Mouse (Mus musculus) intestine, postnatal 0 days (tissue): ENCODE results near the gene Plekhg4. TPM values are rescaled to one million over a fixed set of nuclear protein-coding genes. Genes with fewer than 3 reads are reported as not detected.

Experiments
- ATAC-seq: fragments of 200-750 bp; cut with Nextera tagmentation; 2 replicates; pipeline ENCODE4 v1.8.0; 2017; ENCODE audit warnings: mild to moderate bottlenecking, moderate TSS enrichment, moderate library complexity
- H3K27ac ChIP-seq: fragments of 300-500 bp; sonication (generic); 2 replicates; pipeline ENCODE4 v1.5.1; 2014; ENCODE audit warnings: mild to moderate bottlenecking, low read depth, low read length, moderate library complexity
- H3K27me3 ChIP-seq: fragments of 300-500 bp; sonication (generic); replicated peaks from 2 replicates; pipeline ENCODE4 v1.6.1; 2014; ENCODE audit warnings: low read length, mixed read lengths; ENCODE audit not compliant: control insufficient read depth, insufficient read depth
- H3K36me3 ChIP-seq: fragments of 300-500 bp; sonication (generic); 2 replicates; pipeline ENCODE4 v1.6.1; 2014; ENCODE audit warnings: mild to moderate bottlenecking, moderate library complexity; ENCODE audit not compliant: control insufficient read depth, insufficient read depth
- H3K4me1 ChIP-seq: fragments of 300-500 bp; sonication (generic); replicated peaks from 2 replicates; pipeline ENCODE4 v1.6.1; 2014; ENCODE audit warnings: antibody characterized with exemption, low read length, mixed read lengths; ENCODE audit not compliant: control insufficient read depth, insufficient read depth
- H3K4me2 ChIP-seq: fragments of 300-500 bp; sonication (generic); replicated peaks from 2 replicates; pipeline ENCODE4 v1.6.1; 2014; ENCODE audit warnings: low read depth, mild to moderate bottlenecking, moderate library complexity
- H3K4me3 ChIP-seq: fragments of 300-500 bp; sonication (generic); 2 replicates; pipeline ENCODE4 v1.5.1; 2014; ENCODE audit warnings: low read depth, low read length
- H3K9ac ChIP-seq: fragments of 300-500 bp; sonication (generic); 2 replicates; pipeline ENCODE4 v1.6.1; 2014; ENCODE audit warnings: mild to moderate bottlenecking, low read depth, low read length
- H3K9me3 ChIP-seq: fragments of 300-500 bp; sonication (generic); 2 replicates; pipeline ENCODE4 v1.6.1; 2016; ENCODE audit warnings: mixed run types; ENCODE audit not compliant: control insufficient read depth
- CTCF ChIP-seq: sonication (generic); IDR thresholded peaks from 2 replicates; pipeline ENCODE4 v1.5.1; 2016; ENCODE audit warnings: low read depth, mild to moderate bottlenecking, control low read depth, antibody characterized with exemption, moderate library complexity
- WGBS: fragments of 180-500 bp; shearing (Covaris S2); extraction: QIAGEN DNeasy Blood & Tissue Kit; methylation state at CpG from one replicate; pipeline ENCODE4 v1.1.7; 2014; 5-methylcytosine and 5-hydroxymethylcytosine counted together
- polyA plus RNA-seq: library from polyadenylated mRNA; unstranded; fragments of >200 nt; fragmentation: Nextera tagmentation; extraction: Ambion mirVana; gene quantifications from 2 replicates; pipeline ENCODE4 v1.2.1, GENCODE M21; 2015

Gene Plekhg4
- polyA plus RNA-seq = 0.13 and 0.20 TPM in 2 replicates

- Histone ChIP-seq H3K9me3 (no peaks in the 10 kb centered on the region), H3K4me1 (no peaks in the 10 kb centered on the region), H3K27ac (no peak within 1 kb of the TSS), H3K27me3 (no peaks in the 10 kb centered on the region), H3K36me3 (no peaks in the 10 kb centered on the region), H3K9ac (no peak within 1 kb of the TSS), H3K4me2 (peak within 1 kb of the TSS; percentile 52; the same call in 1 of the 2 replicates), H3K4me3 (no peak within 1 kb of the TSS)
- WGBS = 53% methylated on average over 2 of the region's 2 CpGs
- TF ChIP-seq CTCF = no peak
- ATAC-seq = no peak
These were observed at the start of gene Plekhg4 for GRCm38 (mm10) chr8:105373032-105373431. Plekhg4 (plus strand) TSS chr8:105373274.

DNA sequence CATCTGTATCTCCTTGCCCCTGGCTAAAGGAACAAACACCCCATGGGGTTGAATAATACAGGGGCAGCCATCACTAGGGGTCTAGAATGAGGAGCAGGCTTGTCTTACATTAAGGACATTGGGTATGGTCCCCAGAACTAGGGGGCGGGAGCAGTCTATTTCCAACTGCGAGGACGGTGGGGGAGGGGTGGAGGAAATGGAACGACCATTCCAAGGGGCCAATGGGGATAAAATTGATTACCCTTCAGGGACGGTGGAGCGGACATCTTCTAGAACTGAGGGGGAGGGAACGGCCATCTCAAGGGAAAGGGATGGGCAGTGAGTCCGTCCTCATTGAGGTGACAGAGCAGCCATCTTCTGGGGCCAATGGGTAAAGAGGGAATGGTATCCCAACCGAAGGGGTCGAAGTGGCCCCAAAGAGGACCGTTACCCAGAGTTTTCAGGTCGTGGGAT lies 47.4 kb upstream of the Plekhg4 start:
- ATAC-seq = peak; percentile 9; the same call in 1 of the 2 replicates
- Histone ChIP-seq H3K4me2 (peak overlapping the region; percentile 82), H3K27ac (no peak overlapping the region), H3K4me1 (0 out of 2 replicates have a peak, but pooled peaks cover 5% of the 10 kb centered on the region), H3K4me3 (peak overlapping the region; percentile 87), H3K9ac (peak overlapping the region; percentile 69), H3K36me3 (peaks cover 37% of the 10 kb centered on the region), H3K27me3 (no peaks in the 10 kb centered on the region), H3K9me3 (no peaks in the 10 kb centered on the region)
- no peak for TF ChIP-seq CTCF
- 0% methylated on average over 12 of the region's 12 CpGs for WGBS

- TF ChIP-seq CTCF = peak; percentile 79
- Histone ChIP-seq H3K4me3 (peak within 1 kb of the TSS; percentile 87), H3K27ac (peak within 1 kb of the TSS; percentile 77), H3K36me3 (peaks cover 43% of the 10 kb centered on the region), H3K9me3 (no peaks in the 10 kb centered on the region), H3K27me3 (no peaks in the 10 kb centered on the region), H3K4me1 (0 out of 2 replicates have a peak, but pooled peaks cover 5% of the 10 kb centered on the region), H3K4me2 (peak within 1 kb of the TSS; percentile 82), H3K9ac (peak within 1 kb of the TSS; percentile 69)
- WGBS = under 1% methylated on average over 36 of the region's 36 CpGs
- peak; percentile 85 for ATAC-seq
These were observed 46.9 kb upstream of the Plekhg4 start, which contains the start of the genes Lrrc29 and Tmem208 for GRCm38 (mm10) chr8:105326141-105326672. Lrrc29 (minus strand) TSS chr8:105326278. Tmem208 (plus strand) TSS chr8:105326354.

DNA sequence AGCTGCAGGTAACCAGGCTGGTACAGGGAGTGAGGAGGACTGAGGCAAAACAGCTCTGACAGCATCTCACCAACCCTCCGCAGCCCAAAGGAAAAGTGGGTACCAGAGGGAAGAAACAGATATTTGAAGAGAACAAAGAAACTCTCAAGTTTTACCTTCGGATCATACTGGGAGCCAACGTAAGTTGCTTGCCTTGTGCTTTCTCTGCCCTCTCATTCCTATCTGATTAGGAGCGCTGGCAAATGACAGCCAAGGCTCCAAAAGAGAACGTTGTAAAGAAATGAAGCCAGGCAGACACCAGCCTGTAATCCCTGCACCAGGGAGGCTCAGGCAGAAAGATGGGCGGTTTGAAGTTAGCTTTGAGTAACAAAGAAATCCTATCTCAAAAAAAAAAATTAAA lies 46.1 kb upstream of the Plekhg4 start:
- Histone ChIP-seq H3K4me3 (peak overlapping the region; percentile 87), H3K36me3 (peaks cover 50% of the 10 kb centered on the region), H3K27me3 (no peaks in the 10 kb centered on the region), H3K27ac (peak overlapping the region; percentile 77), H3K4me1 (peaks cover 9% of the 10 kb centered on the region; the same call in 1 of the 2 replicates), H3K4me2 (peak overlapping the region; percentile 82), H3K9ac (peak overlapping the region; percentile 69), H3K9me3 (no peaks in the 10 kb centered on the region)
- TF ChIP-seq CTCF = no peak
- no peak for ATAC-seq
- WGBS = 24% methylated on average over 6 of the region's 6 CpGs

DNA sequence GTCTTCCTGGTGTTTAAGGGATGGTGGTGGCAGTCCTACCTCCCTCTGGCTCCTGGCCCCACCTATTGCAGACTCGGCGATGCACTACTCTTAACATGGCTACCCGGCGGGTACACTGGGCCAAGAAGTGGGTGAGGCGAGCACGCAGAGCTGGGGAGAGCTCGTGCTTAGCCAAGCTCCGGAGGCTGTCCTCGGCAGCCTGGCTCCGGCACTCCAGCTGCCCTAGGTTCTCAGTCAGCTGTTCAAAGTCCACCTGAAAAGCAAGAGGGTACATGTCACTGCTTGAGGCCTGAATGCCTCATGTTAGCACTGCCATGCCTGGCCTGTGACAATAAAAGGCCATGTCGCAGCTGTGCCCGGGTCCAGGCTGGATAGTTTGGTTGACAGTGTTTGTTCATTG lies 42.7 kb upstream of the Plekhg4 start:
- Histone ChIP-seq H3K27ac (peak overlapping the region; percentile 62), H3K4me2 (no peak overlapping the region), H3K4me3 (no peak overlapping the region), H3K9me3 (no peaks in the 10 kb centered on the region), H3K36me3 (peaks cover 65% of the 10 kb centered on the region), H3K27me3 (no peaks in the 10 kb centered on the region), H3K9ac (no peak overlapping the region), H3K4me1 (peaks cover 6% of the 10 kb centered on the region; the same call in 1 of the 2 replicates)
- 39% methylated on average over 12 of the region's 12 CpGs for WGBS
- TF ChIP-seq CTCF = no peak
- peak; percentile 46 for ATAC-seq

DNA sequence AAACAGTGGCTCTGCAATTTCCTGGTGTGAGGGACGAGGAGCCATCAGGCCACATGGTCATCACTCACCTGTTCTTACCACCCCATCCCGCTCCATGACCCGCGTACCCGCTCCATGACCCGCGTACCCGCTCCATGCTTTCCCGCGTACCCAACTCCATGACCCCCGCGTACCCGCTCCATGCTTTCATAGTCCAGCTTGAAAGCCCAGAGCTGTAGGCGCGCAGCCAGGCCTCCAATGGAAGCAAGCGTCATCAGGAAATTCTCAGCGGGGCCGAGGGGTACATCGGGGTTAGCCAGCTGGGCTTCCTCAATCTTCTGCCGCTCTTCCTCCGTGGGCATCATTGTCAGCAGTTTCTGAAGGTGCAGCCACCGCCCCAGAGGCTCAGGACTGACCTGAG lies 41.6 kb upstream of the Plekhg4 start:
- H3K27me3 ChIP-seq = no peaks in the 10 kb centered on the region
- no peak overlapping the region for H3K4me3 ChIP-seq
- WGBS = 91% methylated on average over 22 of the region's 22 CpGs
- H3K4me1 ChIP-seq = peaks cover 3% of the 10 kb centered on the region; the same call in 1 of the 2 replicates
- H3K9me3 ChIP-seq = no peaks in the 10 kb centered on the region
- no peak for TF ChIP-seq CTCF
- peaks cover 77% of the 10 kb centered on the region for H3K36me3 ChIP-seq
- H3K9ac ChIP-seq = no peak overlapping the region
- no peak overlapping the region for H3K4me2 ChIP-seq
- H3K27ac ChIP-seq = peak overlapping the region; percentile 62; the same call in 1 of the 2 replicates
- no peak for ATAC-seq
